Mouse (Mus musculus) liver, postnatal 0 days (tissue): ENCODE data around the gene Wnt5b.

ENCODE experiments used
- CTCF ChIP-seq: sonication (generic); IDR thresholded peaks from 2 replicates; pipeline ENCODE4 v1.5.1; 2016; ENCODE audit warnings: antibody characterized with exemption, low read depth
- EP300 ChIP-seq: IDR thresholded peaks from 2 replicates; pipeline ENCODE4 v1.6.1; 2016; ENCODE audit warnings: antibody characterized with exemption, low read depth, mild to moderate bottlenecking

GRCm38 (mm10) chr6:119429311-119429710, 114.8 kb downstream of the Wnt5b start:
- TF ChIP-seq CTCF (no peak), EP300 (no peak)
